Mouse (Mus musculus): ENCODE results near the gene Tmem51. TPM values are rescaled to one million over a fixed set of nuclear protein-coding genes. Genes with fewer than 3 reads are reported as not detected.

Tmem51 gene
- polyA plus RNA-seq, 1 experiment from 2014 or later = 16.7 TPM

- DNase-seq (ENCODE audit: low spot score) (no peak), ATAC-seq (replicated peaks; ENCODE audit: low FRiP score) (no peak)
- no peaks in the 10 kb centered on the region for H3K9me3 ChIP-seq (ENCODE audit: control insufficient read depth, low read length)
- no peaks in the 10 kb centered on the region; the same call in none of the 2 replicates for H3K4me1 ChIP-seq (replicated peaks; ENCODE audit: control insufficient read depth, insufficient read depth, low read length)
- no peak overlapping the region for H3K4me3 ChIP-seq (ENCODE audit: low read depth, low read length)
- no peak overlapping the region for H3K9ac ChIP-seq (ENCODE audit: low read depth, low read length)
- H3K36me3 ChIP-seq (ENCODE audit: control insufficient read depth, insufficient read depth, low read length) = no peaks in the 10 kb centered on the region
- peaks cover 20% of the 10 kb centered on the region for H3K27me3 ChIP-seq (replicated peaks; ENCODE audit: control insufficient read depth, insufficient read depth, low read length)
- no peak overlapping the region for H3K27ac ChIP-seq (ENCODE audit: low read depth, low read length)
- no peak overlapping the region for H3K4me2 ChIP-seq
- WGBS = 50% methylated on average over 4 of the region's 4 CpGs
These were observed 4.3 kb upstream of the Tmem51 start for GRCm38 (mm10) chr4:142088409-142088808.

DNA sequence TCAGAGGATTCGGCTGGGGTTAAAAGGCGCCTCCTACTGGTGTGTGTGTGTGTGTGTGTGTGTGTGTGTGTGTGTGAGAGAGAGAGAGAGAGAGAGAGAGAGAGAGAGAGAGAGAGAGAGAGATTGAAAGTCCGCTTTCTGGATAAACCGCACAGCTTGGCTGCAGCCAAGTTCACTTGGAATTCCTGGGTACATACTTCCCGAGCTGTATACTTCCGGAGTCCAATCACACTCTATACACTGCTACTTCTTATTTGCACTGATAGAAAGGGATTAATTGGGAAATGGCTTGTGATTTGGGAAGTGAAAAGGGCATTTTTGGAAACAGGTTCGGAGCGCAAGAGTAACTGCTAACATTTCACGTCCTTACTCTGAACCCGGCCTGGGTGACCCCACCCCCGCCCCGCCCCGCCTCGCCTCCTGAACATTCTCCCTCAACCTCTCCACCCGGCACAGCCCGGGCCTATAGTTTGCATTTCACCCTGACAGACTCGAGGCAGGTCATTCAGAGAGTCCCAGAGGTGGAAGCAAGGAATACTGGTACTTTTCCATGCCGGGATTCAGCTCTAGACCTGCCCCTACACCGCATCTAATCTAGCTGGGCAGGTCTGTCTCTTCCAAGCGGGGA lies 946 bp upstream of the Tmem51 start:
- Histone ChIP-seq H3K9ac (ENCODE audit: low read depth, low read length) (no peak overlapping the region), H3K27ac (ENCODE audit: low read depth, low read length) (no peak overlapping the region), H3K4me2 (peak overlapping the region; percentile 90), H3K4me1 (replicated peaks; ENCODE audit: control insufficient read depth, insufficient read depth, low read length) (peaks cover 7% of the 10 kb centered on the region), H3K36me3 (ENCODE audit: control insufficient read depth, insufficient read depth, low read length) (no peaks in the 10 kb centered on the region), H3K27me3 (replicated peaks; ENCODE audit: control insufficient read depth, insufficient read depth, low read length) (peaks cover 25% of the 10 kb centered on the region), H3K4me3 (ENCODE audit: low read depth, low read length) (peak overlapping the region; percentile 64), H3K9me3 (ENCODE audit: control insufficient read depth, low read length) (no peaks in the 10 kb centered on the region)
- no peak for DNase-seq (ENCODE audit: low spot score)
- 10% methylated on average over 20 of the region's 20 CpGs for WGBS
- no peak for ATAC-seq (replicated peaks; ENCODE audit: low FRiP score)

GRCm38 (mm10) chr4:142083762-142084130 lies 358 bp downstream of the Tmem51 start:
- peak; percentile 65 for ATAC-seq (replicated peaks; ENCODE audit: low FRiP score)

DNA sequence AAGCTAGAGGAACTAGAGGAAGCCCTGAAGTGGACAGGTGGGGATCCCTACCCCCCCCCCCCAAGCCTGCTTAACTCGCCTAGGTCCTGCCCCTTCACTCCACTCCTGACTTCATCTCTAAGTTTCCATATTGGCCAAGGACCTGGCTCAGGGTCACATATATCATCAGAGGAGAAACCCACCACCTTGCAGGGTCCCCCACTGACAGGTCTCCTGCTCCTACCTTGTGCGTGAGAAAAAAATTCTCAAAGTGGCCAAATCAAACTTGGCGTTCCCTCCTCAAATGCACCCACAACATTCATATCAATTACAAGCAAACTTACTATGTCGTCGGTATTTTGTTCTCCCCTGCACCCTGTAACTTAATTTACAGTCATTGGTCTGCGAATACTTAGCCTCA lies 911 bp downstream of the Tmem51 start:
- Histone ChIP-seq H3K4me2 (peak overlapping the region; percentile 90), H3K4me1 (replicated peaks; ENCODE audit: control insufficient read depth, insufficient read depth, low read length) (peaks cover 10% of the 10 kb centered on the region), H3K9ac (ENCODE audit: low read depth, low read length) (no peak overlapping the region), H3K36me3 (ENCODE audit: control insufficient read depth, insufficient read depth, low read length) (no peaks in the 10 kb centered on the region), H3K27ac (ENCODE audit: low read depth, low read length) (no peak overlapping the region), H3K4me3 (ENCODE audit: low read depth, low read length) (peak overlapping the region; percentile 64), H3K9me3 (ENCODE audit: control insufficient read depth, low read length) (no peaks in the 10 kb centered on the region), H3K27me3 (replicated peaks; ENCODE audit: control insufficient read depth, insufficient read depth, low read length) (peaks cover 23% of the 10 kb centered on the region)
- WGBS = 48% methylated on average over 6 of the region's 6 CpGs
- DNase-seq (ENCODE audit: low spot score) (no peak), ATAC-seq (replicated peaks; ENCODE audit: low FRiP score) (no peak)

More at GRCm38 (mm10) chr4:142083762-142084130, 358 bp downstream of the Tmem51 start:
- peak overlapping the region; percentile 90 for H3K4me2 ChIP-seq
- peak overlapping the region; percentile 68; the same call in 1 of the 2 replicates for H3K27ac ChIP-seq (ENCODE audit: low read depth, low read length)
- H3K4me1 ChIP-seq (replicated peaks; ENCODE audit: control insufficient read depth, insufficient read depth, low read length) = peaks cover 10% of the 10 kb centered on the region
- H3K4me3 ChIP-seq (ENCODE audit: low read depth, low read length) = peak overlapping the region; percentile 64
- no peaks in the 10 kb centered on the region for H3K9me3 ChIP-seq (ENCODE audit: control insufficient read depth, low read length)
- no peaks in the 10 kb centered on the region for H3K36me3 ChIP-seq (ENCODE audit: control insufficient read depth, insufficient read depth, low read length)
- WGBS = 1% methylated on average over 27 of the region's 29 CpGs
- H3K9ac ChIP-seq (ENCODE audit: low read depth, low read length) = peak overlapping the region; percentile 55
- DNase-seq (ENCODE audit: low spot score) = no peak
- peaks cover 23% of the 10 kb centered on the region for H3K27me3 ChIP-seq (replicated peaks; ENCODE audit: control insufficient read depth, insufficient read depth, low read length)

DNA sequence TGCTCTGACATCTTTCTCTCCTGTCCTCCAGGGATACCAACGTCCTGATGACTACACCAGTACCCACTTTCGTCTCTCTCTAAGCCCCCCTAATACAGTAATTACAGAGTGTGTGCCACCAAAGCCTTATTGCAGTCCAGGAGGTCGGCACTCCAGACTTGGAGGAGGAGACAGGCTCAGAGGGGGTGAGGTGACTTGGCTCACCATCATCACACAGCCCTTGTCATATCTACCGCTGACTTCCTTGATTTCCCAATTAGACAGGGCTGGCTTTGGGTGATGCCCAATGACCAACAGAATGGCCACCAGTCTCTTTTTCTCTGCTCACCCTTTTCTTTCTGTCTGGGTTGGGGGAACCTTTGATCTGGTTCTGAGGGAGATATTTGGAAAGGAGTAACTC lies 1.4 kb downstream of the Tmem51 start:
- H3K4me2 ChIP-seq = peak overlapping the region; percentile 90
- peaks cover 13% of the 10 kb centered on the region for H3K4me1 ChIP-seq (replicated peaks; ENCODE audit: control insufficient read depth, insufficient read depth, low read length)
- no peak overlapping the region for H3K27ac ChIP-seq (ENCODE audit: low read depth, low read length)
- H3K9ac ChIP-seq (ENCODE audit: low read depth, low read length) = no peak overlapping the region
- WGBS = 64% methylated on average over 4 of the region's 4 CpGs
- no peak overlapping the region for H3K4me3 ChIP-seq (ENCODE audit: low read depth, low read length)
- DNase-seq (ENCODE audit: low spot score) (no peak), ATAC-seq (replicated peaks; ENCODE audit: low FRiP score) (no peak)
- H3K9me3 ChIP-seq (ENCODE audit: control insufficient read depth, low read length) = no peaks in the 10 kb centered on the region
- H3K36me3 ChIP-seq (ENCODE audit: control insufficient read depth, insufficient read depth, low read length) = no peaks in the 10 kb centered on the region
- peaks cover 23% of the 10 kb centered on the region for H3K27me3 ChIP-seq (replicated peaks; ENCODE audit: control insufficient read depth, insufficient read depth, low read length)

DNA sequence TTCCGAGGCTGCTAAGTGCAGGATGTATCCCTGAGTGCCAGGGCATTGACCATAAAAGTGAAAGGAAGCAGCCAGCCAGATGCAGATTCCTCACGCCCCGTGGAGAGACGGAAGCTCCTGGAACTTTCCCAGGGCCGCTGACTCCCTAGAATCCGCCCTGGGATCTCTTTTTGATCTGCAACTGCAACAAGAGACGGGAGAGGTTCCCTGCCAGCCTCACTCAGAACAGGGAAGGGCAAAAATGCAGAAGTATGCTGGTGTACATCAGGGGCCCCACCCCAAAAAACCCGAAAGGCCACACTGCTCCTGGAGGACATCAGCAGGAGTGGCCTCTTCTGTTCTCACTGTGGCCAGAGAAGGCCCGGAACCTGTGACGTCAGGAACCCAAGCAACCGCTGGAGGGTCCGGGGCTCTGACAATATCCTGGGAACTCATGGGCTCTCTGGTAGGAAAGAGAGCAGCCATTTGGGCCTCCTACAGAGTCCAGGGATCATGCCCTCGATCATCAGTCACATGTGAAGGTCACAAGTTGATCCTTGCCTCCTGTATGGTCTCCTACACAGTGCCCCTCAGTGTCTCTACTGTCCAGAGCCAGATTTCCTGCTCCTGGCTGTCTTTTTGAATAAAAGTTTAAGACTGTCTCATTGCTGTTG lies 2.3 kb downstream of the Tmem51 start:
- DNase-seq (ENCODE audit: low spot score) (no peak), ATAC-seq (replicated peaks; ENCODE audit: low FRiP score) (no peak)
- Histone ChIP-seq H3K4me3 (ENCODE audit: low read depth, low read length) (no peak overlapping the region), H3K9ac (ENCODE audit: low read depth, low read length) (no peak overlapping the region), H3K9me3 (ENCODE audit: control insufficient read depth, low read length) (no peaks in the 10 kb centered on the region), H3K36me3 (ENCODE audit: control insufficient read depth, insufficient read depth, low read length) (no peaks in the 10 kb centered on the region), H3K27ac (ENCODE audit: low read depth, low read length) (no peak overlapping the region), H3K4me2 (peak overlapping the region; percentile 24; the same call in 1 of the 2 replicates), H3K4me1 (replicated peaks; ENCODE audit: control insufficient read depth, insufficient read depth, low read length) (peaks cover 19% of the 10 kb centered on the region), H3K27me3 (replicated peaks; ENCODE audit: control insufficient read depth, insufficient read depth, low read length) (peaks cover 23% of the 10 kb centered on the region)
- WGBS = 50% methylated on average over 13 of the region's 13 CpGs

DNA sequence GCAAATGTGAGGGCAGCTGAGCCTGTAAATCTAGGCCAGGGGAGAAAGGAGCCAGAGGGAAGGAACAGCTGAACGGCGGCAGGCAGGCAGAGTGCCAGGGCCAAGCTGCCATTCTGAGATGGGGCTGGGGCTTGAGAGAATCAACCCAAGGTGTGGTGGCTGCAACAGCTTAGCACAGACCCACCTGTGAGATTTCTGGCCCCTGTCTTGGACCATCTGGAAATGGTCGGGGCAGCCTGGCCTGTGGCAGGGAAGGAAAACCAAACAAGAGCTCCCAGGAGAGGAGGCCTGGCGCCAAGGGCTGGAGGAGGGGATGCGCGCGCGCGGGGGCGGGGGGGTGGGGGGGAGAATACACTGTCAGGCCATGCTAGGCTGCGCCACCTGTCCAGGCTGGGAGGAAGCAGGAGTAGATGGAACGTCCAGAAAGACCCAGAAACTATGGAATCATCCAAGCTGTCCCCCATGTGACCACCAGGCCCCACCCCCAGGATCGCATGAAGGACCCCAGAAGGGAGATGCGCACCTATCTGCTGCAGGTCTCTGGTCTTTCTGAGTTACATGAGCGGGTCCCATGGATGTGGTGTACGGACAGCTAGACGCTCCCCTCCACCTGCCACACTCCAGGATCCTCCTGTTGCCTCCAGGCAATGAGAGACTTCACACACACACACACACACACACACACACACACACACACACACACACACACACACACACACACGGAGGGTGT lies 3.0 kb downstream of the Tmem51 start:
- Histone ChIP-seq H3K9me3 (ENCODE audit: control insufficient read depth, low read length) (no peaks in the 10 kb centered on the region), H3K4me3 (ENCODE audit: low read depth, low read length) (no peak overlapping the region), H3K4me2 (no peak overlapping the region), H3K36me3 (ENCODE audit: control insufficient read depth, insufficient read depth, low read length) (no peaks in the 10 kb centered on the region), H3K4me1 (replicated peaks; ENCODE audit: control insufficient read depth, insufficient read depth, low read length) (peaks cover 19% of the 10 kb centered on the region), H3K27me3 (replicated peaks; ENCODE audit: control insufficient read depth, insufficient read depth, low read length) (peaks cover 23% of the 10 kb centered on the region), H3K9ac (ENCODE audit: low read depth, low read length) (no peak overlapping the region), H3K27ac (ENCODE audit: low read depth, low read length) (no peak overlapping the region)
- no peak for DNase-seq (ENCODE audit: low spot score)
- WGBS = 77% methylated on average over 18 of the region's 18 CpGs
- no peak for ATAC-seq (replicated peaks; ENCODE audit: low FRiP score)

DNA sequence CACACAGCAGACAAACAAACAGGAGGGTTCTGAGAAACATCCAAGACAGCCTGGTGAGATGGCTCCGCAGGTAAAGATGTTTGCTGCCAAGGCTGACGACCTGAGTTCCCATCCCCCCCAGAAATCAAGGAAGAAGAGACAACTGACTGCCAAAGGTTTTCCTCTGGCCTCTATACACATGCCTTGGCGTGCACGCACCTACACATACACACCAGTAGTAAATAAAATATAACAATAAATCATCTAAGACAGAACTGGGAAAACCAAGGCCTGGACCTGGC lies 3.7 kb downstream of the Tmem51 start:
- no peak for DNase-seq (ENCODE audit: low spot score)
- Histone ChIP-seq H3K4me3 (ENCODE audit: low read depth, low read length) (no peak overlapping the region), H3K4me1 (replicated peaks; ENCODE audit: control insufficient read depth, insufficient read depth, low read length) (peaks cover 19% of the 10 kb centered on the region), H3K4me2 (no peak overlapping the region), H3K9me3 (ENCODE audit: control insufficient read depth, low read length) (no peaks in the 10 kb centered on the region), H3K9ac (ENCODE audit: low read depth, low read length) (no peak overlapping the region), H3K27me3 (replicated peaks; ENCODE audit: control insufficient read depth, insufficient read depth, low read length) (peaks cover 22% of the 10 kb centered on the region), H3K27ac (ENCODE audit: low read depth, low read length) (no peak overlapping the region), H3K36me3 (ENCODE audit: control insufficient read depth, insufficient read depth, low read length) (no peaks in the 10 kb centered on the region)
- no peak for ATAC-seq (replicated peaks; ENCODE audit: low FRiP score)
- 73% methylated on average over 4 of the region's 4 CpGs for WGBS

Data from liver, embryonic 11.5 days (tissue).